28 mouse cellular contexts compared by ENCODE assay signal in genomic region chr5:18228866-18229265, GRCm38 (mm10).
DNase-seq lines count a peak whose midpoint lies in the region; ATAC-seq lines count a peak whose summit lies in the region.
"Had no signal": no experiment of that assay in that cellular context is flagged by ENCODE, and none has a peak within 500 bp of the region (broad histone marks: within the 10 kb centered on the region; RNA-seq: fewer than 3 reads in every experiment).

No protein-coding gene starts in this region.

- no peaks in the 10 kb centered on the region for H3K36me3 ChIP-seq in hindbrain, embryonic 16.5 days (ENCODE audit: control insufficient read depth, insufficient read depth, low read length)
- H3K36me3 ChIP-seq: embryonic facial prominence, embryonic 10.5 days; forebrain, embryonic 10.5 days; heart, embryonic 12.5 days; hindbrain, embryonic 13.5 days; limb, embryonic 15.5 days; lung, embryonic 15.5 days; midbrain, embryonic 13.5 days had no signal

- WGBS in hindbrain, embryonic 16.5 days: 82% methylated on average over 7 of the region's 7 CpGs

- no peak overlapping the region for H3K4me3 ChIP-seq in hindbrain, embryonic 16.5 days (ENCODE audit: low read length)
- H3K4me3 ChIP-seq: embryonic facial prominence, embryonic 10.5 days; forebrain, embryonic 10.5 days; heart, embryonic 12.5 days; hindbrain, embryonic 13.5 days; layer of hippocampus, adult 2 months; limb, embryonic 15.5 days; lung, embryonic 15.5 days; megakaryocyte, embryonic 14.5 days; midbrain, embryonic 13.5 days had no signal

- H3K9me3 ChIP-seq in hindbrain, embryonic 16.5 days (ENCODE audit: control insufficient read depth, low read length): no peaks in the 10 kb centered on the region
- H3K9me3 ChIP-seq: embryonic facial prominence, embryonic 10.5 days; forebrain, embryonic 10.5 days; heart, embryonic 12.5 days; hindbrain, embryonic 13.5 days; limb, embryonic 15.5 days; lung, embryonic 15.5 days; megakaryocyte, embryonic 14.5 days; midbrain, embryonic 13.5 days had no signal

- no peak overlapping the region for H3K27ac ChIP-seq in hindbrain, embryonic 16.5 days (ENCODE audit: low read depth, low read length)
- H3K27ac ChIP-seq: embryonic facial prominence, embryonic 10.5 days; forebrain, embryonic 10.5 days; hindbrain, embryonic 13.5 days; layer of hippocampus, adult 2 months; limb, embryonic 15.5 days; liver, embryonic 14.5 days; lung, embryonic 15.5 days; midbrain, embryonic 13.5 days had no signal

- ATAC-seq in hindbrain, embryonic 16.5 days: no peak
- ATAC-seq: forebrain, postnatal 0 days had no signal

- no peak overlapping the region for H3K4me2 ChIP-seq in hindbrain, embryonic 16.5 days (ENCODE audit: low read length)
- H3K4me2 ChIP-seq: heart, embryonic 12.5 days; hindbrain, embryonic 13.5 days; limb, embryonic 15.5 days; lung, embryonic 15.5 days; midbrain, embryonic 13.5 days had no signal

- H3K9ac ChIP-seq in hindbrain, embryonic 16.5 days (ENCODE audit: low read depth, low read length): no peak overlapping the region
- H3K9ac ChIP-seq: forebrain, postnatal 0 days; heart, embryonic 12.5 days; hindbrain, embryonic 13.5 days; limb, embryonic 15.5 days; liver, embryonic 14.5 days; lung, embryonic 15.5 days; midbrain, embryonic 13.5 days had no signal

- DNase-seq in layer of hippocampus, adult 9-11 months: peak; percentile 20
- DNase-seq in layer of hippocampus, postnatal 10 days (ENCODE audit: low spot score in 2 of 2): no peak
- peak; percentile 19 to 69 for DNase-seq in frontal cortex, postnatal 36 days (ENCODE audit: low spot score in 2 of 2)
- DNase-seq in left cerebral cortex, postnatal 25 days (ENCODE audit: low spot score in 2 of 2): peak; percentile 23 to 92
- peak; percentile 25 for DNase-seq in right cerebral cortex, postnatal 25 days
- no peak for DNase-seq in embryo, embryonic 10 days (ENCODE audit: low spot score)
- DNase-seq in kidney, postnatal 25 days: no peak
- DNase-seq: adrenal gland, postnatal 25 days; cerebellum, adult 9-11 months; gastrocnemius, postnatal 14 days; heart, adult 18-20 months; heart, postnatal 14 days; kidney, adult 2 months; kidney, postnatal 10 days; lung, postnatal 36 days; thymus, postnatal 14 days had no signal

- intact Hi-C loops in left cerebral cortex, postnatal 25 days (cut with DNase I): loop anchor here (10.0 kb wide), 1 partner anchor 206 kb away; no protein-coding TSS in a partner anchor

- no peaks in the 10 kb centered on the region for H3K4me1 ChIP-seq in hindbrain, embryonic 16.5 days (ENCODE audit: control insufficient read depth, insufficient read depth, low read depth, low read length)
- H3K4me1 ChIP-seq: embryonic facial prominence, embryonic 10.5 days; forebrain, embryonic 10.5 days; heart, embryonic 12.5 days; hindbrain, embryonic 13.5 days; limb, embryonic 15.5 days; megakaryocyte, embryonic 14.5 days had no signal

- no peaks in the 10 kb centered on the region for H3K27me3 ChIP-seq in hindbrain, embryonic 16.5 days (replicated peaks; ENCODE audit: control insufficient read depth, insufficient read depth, low read length)
- H3K27me3 ChIP-seq: heart, embryonic 12.5 days; hindbrain, embryonic 13.5 days; limb, embryonic 15.5 days; lung, embryonic 15.5 days; megakaryocyte, embryonic 14.5 days; midbrain, embryonic 13.5 days had no signal

Comparison
In these comparisons a context has a peak if more than half of its experiments do, and no peak if none do; other contexts are left out.
1. DNase-seq: peak in layer of hippocampus, adult 9-11 months (single experiment), frontal cortex, postnatal 36 days (2 of 2), left cerebral cortex, postnatal 25 days (2 of 2) and right cerebral cortex, postnatal 25 days (single experiment); none in layer of hippocampus, postnatal 10 days (0 of 2), embryo, embryonic 10 days (single experiment) and kidney, postnatal 25 days (0 of 2).